Mouse (Mus musculus) testis, adult 2 months (tissue): ENCODE measurements around the gene 1500009C09Rik.

Experiments used
- CTCF ChIP-seq: fragments of 200-500 bp; IDR thresholded peaks from 2 replicates; pipeline ENCODE4 v1.5.1; 2012; ENCODE audit warnings: low read depth, mild to moderate bottlenecking, inconsistent platforms, low read length, moderate library complexity; ENCODE audit not compliant: control insufficient read depth, insufficient read depth, insufficient replicate concordance
- POLR2A ChIP-seq: fragments of 200-500 bp; IDR thresholded peaks from 2 replicates; pipeline ENCODE4 v1.6.1; 2012; ENCODE audit warnings: low read depth, mild to moderate bottlenecking, inconsistent platforms, low read length, moderate library complexity; ENCODE audit not compliant: control insufficient read depth

DNA sequence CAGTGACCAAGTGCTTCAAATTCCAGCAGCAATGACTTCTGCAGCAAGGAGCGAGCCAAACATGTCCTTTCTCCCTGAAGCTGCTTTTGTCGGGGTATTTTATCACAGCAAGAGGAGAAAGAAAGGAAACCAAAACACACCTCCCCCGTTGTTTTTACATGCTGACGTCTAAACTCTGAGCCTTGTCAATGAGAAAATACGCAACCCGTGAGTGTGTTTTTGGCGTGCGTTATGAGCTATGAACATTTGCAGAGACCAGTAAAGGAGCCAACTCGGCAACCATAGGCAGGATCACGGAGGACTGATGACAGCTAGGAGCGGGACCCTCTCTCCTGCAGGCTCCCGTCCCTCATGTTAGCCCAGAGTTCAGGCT is 8.5 kb upstream of the 1500009C09Rik start:
- TF ChIP-seq CTCF (no peak), POLR2A (no peak)
